Mouse (Mus musculus): ENCODE measurements around the gene Snapc5.
"Not testable (repeated sequence)": the region's sequence is repeated elsewhere in the genome, so short reads cannot be mapped to it uniquely, and the experiment has no call there.

Snapc5 gene

DNA sequence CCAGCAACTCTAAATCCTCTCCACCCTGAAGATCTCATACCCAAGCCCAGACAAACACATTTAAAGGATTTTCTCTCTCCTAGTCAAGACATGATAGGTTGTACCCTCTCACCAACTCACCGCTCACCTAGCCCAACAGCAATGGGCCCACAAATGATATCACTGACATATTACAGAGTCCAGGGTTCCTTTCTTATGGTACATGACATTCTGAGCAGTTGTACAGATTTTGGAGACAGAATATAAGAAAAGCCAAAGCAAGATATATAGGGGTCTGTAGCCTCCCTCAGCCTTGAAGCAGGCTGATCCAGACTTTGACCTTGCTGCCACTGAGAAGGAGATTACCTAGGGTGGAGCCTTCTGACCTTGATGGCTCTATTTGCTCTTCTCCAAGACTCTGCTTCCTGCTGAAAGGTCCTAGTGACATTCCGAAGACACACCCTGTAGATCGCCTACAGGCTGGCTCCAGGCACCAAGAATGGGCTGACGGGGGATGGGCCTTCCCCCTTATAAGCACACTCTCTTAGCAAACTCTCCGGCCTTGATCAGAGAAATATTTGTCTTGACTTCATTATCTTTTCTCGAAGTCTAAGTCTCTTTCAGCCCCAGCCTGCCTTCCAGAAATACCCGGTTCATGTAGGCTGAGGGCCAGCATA, 19.8 kb downstream of the Snapc5 start:
- not testable (repeated sequence) for DNase-seq (ENCODE audit: low spot score in 2 of 2)

- DNase-seq (ENCODE audit: low spot score in 2 of 2) = no peak
Observed at GRCm38 (mm10) chr9:64199897-64200296, 20.8 kb downstream of the Snapc5 start.

DNA sequence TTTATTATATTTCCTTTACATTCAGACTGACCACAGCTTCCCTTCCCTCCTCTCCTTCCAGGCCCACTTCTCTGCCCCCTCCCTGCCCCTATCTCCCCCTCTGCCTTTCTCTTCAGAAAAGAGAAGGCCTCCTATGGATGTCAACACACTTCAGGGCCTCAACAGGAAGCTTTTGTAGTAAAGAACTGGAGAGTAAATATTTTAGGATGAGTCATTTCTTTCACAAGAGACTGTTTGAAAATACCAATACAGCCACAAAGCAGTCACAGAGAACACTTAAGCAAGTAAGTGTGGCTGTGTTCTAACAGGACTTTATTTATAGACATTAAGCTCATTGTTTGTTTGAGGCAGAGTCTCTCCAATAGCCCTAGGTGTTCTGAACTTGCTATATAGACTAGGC, 23.3 kb downstream of the Snapc5 start:
- DNase-seq (ENCODE audit: low spot score in 2 of 2) = no peak

DNA sequence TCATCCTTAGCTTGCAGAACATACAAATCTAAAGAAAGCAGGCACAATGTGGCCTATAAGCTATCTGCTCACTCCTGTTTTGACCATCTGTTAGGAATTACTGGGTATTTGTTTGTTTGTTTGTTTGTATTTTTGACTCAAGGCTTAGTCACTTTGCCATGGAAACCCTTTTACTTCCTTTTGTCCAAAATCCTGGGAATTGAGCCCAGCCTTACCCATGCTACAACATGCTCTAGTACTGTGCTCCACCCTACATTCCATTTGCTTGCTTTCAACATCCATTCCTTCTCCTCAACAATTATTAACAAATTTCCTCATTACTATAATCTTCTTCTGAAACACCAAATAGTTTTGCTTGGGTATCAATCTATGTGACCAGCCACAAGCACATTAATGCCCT, 23.8 kb downstream of the Snapc5 start:
- no peak for DNase-seq (ENCODE audit: low spot score in 2 of 2)

DNA sequence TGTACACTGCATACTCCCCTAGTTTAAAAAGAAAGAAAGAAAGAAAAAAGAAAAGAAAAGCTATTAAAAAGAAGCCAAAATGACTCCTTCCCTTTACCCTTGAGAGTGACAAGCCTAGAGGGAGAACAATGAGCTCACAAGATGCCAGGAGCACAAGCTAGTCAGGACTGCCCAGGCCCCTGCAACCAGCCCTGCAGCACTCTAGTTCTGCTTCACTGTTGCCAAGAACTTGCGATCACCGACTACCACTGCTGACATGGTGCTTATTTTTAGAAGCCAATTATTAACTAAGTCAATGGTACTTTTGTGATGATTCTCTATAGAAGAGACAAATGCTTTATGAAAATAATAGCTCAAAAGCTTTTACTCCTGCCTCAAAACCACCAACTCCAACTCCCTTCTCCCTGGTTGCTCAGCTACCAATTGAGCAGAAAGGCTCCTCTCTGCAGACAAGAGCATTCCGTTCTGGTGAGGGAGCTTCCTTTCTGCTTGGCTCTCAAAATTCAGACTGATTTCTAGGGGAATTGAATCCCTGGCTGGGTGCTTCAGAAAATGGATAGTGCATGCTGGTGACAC, 28.5 kb downstream of the Snapc5 start:
- no peak for DNase-seq (ENCODE audit: low spot score in 2 of 2)

DNA sequence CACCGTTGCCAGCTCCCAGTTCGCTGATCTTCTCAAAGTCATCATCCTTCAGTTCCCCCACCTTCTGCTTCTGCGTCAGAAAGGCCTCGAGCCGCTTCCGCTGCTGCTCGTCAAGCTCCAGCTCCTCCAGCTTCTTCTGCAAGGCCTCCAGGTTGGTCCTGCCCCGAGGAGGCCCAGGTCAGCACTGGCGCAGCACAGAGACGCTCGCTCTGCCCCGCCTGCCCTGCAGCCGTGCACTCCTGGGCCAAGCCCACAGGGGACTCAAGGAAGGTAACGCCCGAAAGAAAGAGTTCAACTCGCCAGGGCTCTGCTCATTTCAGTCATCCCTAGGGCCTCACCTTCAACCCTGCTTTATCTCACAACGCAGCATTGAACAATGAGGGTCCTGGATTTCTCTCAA, 35.4 kb downstream of the Snapc5 start:
- no peak for DNase-seq (ENCODE audit: low spot score in 2 of 2)

- DNase-seq (ENCODE audit: low spot score in 2 of 2) = no peak
Observed at GRCm38 (mm10) chr9:64216090-64216489, 37.0 kb downstream of the Snapc5 start.

DNA sequence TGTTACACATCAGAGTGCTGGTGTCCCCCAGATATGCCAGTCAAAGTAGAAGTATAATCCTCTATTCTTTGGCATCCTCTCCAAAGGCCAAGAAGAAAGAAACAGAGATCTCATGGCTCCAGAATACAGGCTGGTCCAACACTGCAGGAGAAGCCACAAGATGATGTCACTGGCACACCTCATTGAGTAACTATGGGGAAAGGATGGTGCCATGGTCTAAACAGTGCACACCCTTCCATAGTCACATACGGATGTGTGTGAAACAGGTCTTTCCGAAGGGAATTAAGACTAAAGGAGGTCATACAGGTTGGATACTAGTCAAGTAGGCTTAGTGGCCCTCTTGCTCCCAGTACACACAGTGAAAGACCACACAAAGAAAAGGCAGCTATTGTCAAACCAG, 37.6 kb downstream of the Snapc5 start:
- DNase-seq (ENCODE audit: low spot score in 2 of 2) = no peak

- DNase-seq (ENCODE audit: low spot score in 2 of 2) = no peak
Observed at GRCm38 (mm10) chr9:64217887-64218286, 38.8 kb downstream of the Snapc5 start.

DNA sequence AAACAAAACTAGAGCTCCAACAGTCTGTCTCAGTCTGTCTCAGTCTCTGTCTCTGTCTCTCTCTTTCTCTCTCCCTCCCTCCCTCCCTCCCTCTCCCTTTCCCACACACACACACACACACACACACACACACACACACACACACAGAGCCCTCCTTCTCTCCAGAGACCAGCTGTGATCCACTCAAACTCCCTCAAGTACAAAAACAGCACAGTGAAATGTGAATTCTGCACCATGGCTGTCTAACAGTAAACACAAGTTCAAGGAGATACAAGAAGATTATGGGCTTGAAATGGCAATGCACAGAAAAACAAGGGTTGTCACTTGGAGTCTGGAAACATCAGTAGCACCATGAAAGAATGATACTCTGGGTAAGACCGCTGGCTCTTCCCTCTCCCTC, 40.2 kb downstream of the Snapc5 start:
- DNase-seq (ENCODE audit: low spot score in 2 of 2) = no peak

GRCm38 (mm10) chr9:64219772-64220420, 40.8 kb downstream of the Snapc5 start:
- DNase-seq (ENCODE audit: low spot score in 2 of 2) = no peak

GRCm38 (mm10) chr9:64220603-64221002, 41.5 kb downstream of the Snapc5 start:
- DNase-seq (ENCODE audit: low spot score in 2 of 2) = no peak

GRCm38 (mm10) chr9:64221480-64221879, 42.4 kb downstream of the Snapc5 start:
- DNase-seq (ENCODE audit: low spot score in 2 of 2) = no peak

GRCm38 (mm10) chr9:64222098-64222497, 43.0 kb downstream of the Snapc5 start:
- no peak for DNase-seq (ENCODE audit: low spot score in 2 of 2)

- no peak for DNase-seq (ENCODE audit: low spot score in 2 of 2)
Observed at GRCm38 (mm10) chr9:64225805-64226204, 46.7 kb downstream of the Snapc5 start.

GRCm38 (mm10) chr9:64227736-64228135, 48.7 kb downstream of the Snapc5 start:
- peak; percentile 4 to 8 for DNase-seq (ENCODE audit: low spot score in 2 of 2)

GRCm38 (mm10) chr9:64228972-64229371, 49.9 kb downstream of the Snapc5 start:
- no peak for DNase-seq (ENCODE audit: low spot score in 2 of 2)

DNA sequence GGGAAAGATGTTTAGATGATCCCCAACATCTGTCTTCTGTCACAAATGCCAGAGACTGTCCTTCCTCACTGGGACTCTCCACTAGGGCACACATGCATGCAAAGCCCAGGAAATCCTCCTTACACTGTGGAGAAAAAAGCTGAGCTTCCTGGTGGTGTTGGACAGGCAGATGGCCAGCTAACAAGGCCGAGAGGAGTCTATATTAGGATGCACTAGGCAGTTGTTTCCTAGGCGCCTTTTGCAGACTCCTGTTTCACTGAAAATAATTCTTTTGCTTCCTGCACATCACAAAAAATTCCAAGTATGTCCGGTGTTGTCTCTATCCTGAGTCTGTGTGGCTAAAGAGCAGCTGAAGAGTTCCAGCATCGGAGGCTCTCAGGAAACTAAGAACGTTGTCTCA, 52.1 kb downstream of the Snapc5 start:
- no peak for DNase-seq (ENCODE audit: low spot score in 2 of 2)

DNA sequence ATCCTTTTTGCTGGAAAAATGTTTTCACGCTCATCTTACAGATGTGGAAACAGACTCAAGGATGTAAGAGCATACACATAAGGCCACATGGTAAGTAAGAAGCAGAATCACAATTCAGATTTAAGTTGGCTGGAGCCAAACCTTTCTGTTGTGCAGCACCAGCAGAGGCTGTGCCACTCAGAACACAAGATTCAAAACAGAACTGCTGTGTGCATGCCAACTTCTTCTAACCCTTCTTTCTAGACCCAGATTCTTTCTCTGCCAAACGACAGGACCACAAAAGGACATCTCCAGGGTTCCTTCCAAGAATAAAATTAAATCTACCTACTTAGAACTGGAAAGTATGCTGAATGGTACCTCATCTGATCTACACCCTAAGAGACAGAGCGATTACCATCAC, 52.6 kb downstream of the Snapc5 start:
- DNase-seq (ENCODE audit: low spot score in 2 of 2) = no peak

DNA sequence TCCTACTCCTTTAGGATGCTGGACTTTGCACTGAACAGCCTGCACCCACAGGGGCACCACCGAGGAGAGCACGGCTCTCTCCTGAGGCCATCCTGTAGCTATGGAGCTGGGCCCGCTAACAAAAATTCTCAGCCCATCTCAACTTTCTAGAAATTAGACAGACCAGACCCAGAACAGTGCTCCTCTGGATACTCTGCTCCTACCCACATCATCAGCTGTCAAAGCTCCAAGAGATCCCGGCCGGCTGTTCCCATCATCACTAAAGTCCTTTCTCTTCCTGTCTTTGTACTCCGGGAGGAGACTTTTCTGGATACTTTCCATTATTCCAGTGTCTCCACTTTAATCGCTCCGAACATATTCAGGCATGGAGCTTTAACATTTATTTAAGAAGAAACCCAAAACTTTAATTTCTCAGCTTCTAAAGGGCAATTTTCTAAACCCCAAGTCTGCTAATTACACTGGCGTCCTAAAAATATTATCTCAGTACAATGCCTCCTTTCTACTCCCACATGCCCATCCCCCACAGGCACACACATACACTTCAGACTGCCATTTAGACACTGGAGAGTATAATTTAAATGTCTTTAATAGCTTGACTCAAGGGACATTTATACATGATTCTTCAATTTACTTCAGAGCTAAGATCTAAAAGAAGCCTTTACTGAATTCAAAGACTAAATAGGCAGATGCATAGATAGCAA, 53.3 kb downstream of the Snapc5 start:
- DNase-seq (ENCODE audit: low spot score in 2 of 2) = no peak

Data from thymus, postnatal 10 days (tissue).